Mouse (Mus musculus) ES-E14 (cell line): ENCODE measurements around the gene Tmem221. TPM values are rescaled to one million over a fixed set of nuclear protein-coding genes. Genes with fewer than 3 reads are reported as not detected.

Experiments used
- DNase-seq: peaks from one replicate; pipeline ENCODE4 v3.0.0-alpha.2; 2013; ENCODE audit warnings: low read depth, low spot score
- H3K27ac ChIP-seq: 2 replicates; pipeline ENCODE4 v1.5.1; 2012; ENCODE audit warnings: low read depth, mild to moderate bottlenecking, low read length, moderate library complexity, mixed read lengths; ENCODE audit not compliant: poor library complexity, insufficient read depth, severe bottlenecking
- H3K36me3 ChIP-seq: 2 replicates; pipeline ENCODE4 v1.6.1; 2012; ENCODE audit warnings: mild to moderate bottlenecking, low read length, moderate library complexity, mixed read lengths; ENCODE audit not compliant: control insufficient read depth, poor library complexity, insufficient read depth, severe bottlenecking
- H3K4me1 ChIP-seq, 2 experiments: fragments of 150-350 bp in 1 of 2; sonication (generic) in 1 of 2; 2 replicates each; pipeline ENCODE4 v1.6.1; 2012; ENCODE audit warnings: low read length in 2 of 2, mild to moderate bottlenecking in 1 of 2, mixed read lengths in 1 of 2; ENCODE audit not compliant: control insufficient read depth in 2 of 2, insufficient read depth in 2 of 2, poor library complexity in 1 of 2
- H3K4me3 ChIP-seq, 2 experiments: fragments of 150-350 bp in 1 of 2; sonication (generic) in 1 of 2; 2 replicates each; pipeline ENCODE4 v1.5.1; 2012; ENCODE audit warnings: low read length in 2 of 2, low read depth in 1 of 2, mild to moderate bottlenecking in 1 of 2, mixed read lengths in 1 of 2; ENCODE audit not compliant: insufficient read depth in 1 of 2, poor library complexity in 1 of 2, severe bottlenecking in 1 of 2
- H3K9ac ChIP-seq: 2 replicates; pipeline ENCODE4 v1.6.1; 2012; ENCODE audit warnings: low read depth, mild to moderate bottlenecking, low read length, mixed read lengths; ENCODE audit not compliant: poor library complexity, insufficient read depth, severe bottlenecking
- H3K9me3 ChIP-seq: fragments of 150-350 bp; sonication (generic); 2 replicates; pipeline ENCODE4 v1.6.1; 2012; ENCODE audit warnings: low read depth, mild to moderate bottlenecking, low read length; ENCODE audit not compliant: control insufficient read depth, insufficient read depth
- CHD2 ChIP-seq: IDR thresholded peaks from 2 replicates; pipeline ENCODE4 v1.6.1; 2014; ENCODE audit warnings: mild to moderate bottlenecking, low read depth, low read length, inconsistent platforms
- HCFC1 ChIP-seq: IDR thresholded peaks from 2 replicates; pipeline ENCODE4 v1.6.1; 2012; ENCODE audit warnings: low read length, inconsistent platforms, borderline replicate concordance; ENCODE audit not compliant: insufficient read depth
- MAFK ChIP-seq: IDR thresholded peaks from 2 replicates; pipeline ENCODE4 v1.6.1; 2014; ENCODE audit warnings: mild to moderate bottlenecking, low read depth, low read length, inconsistent platforms; ENCODE audit not compliant: insufficient read depth
- ZC3H11A ChIP-seq: IDR thresholded peaks from 2 replicates; pipeline ENCODE4 v1.6.1; 2012; ENCODE audit warnings: low read depth, mild to moderate bottlenecking, inconsistent platforms, low read length, borderline replicate concordance
- ZNF384 ChIP-seq: IDR thresholded peaks from 2 replicates; pipeline ENCODE4 v1.6.1; 2012; ENCODE audit warnings: low read depth, low read length, inconsistent platforms
- in situ Hi-C, 2 experiments: fragments of 600-800 bp; cut with MboI; formaldehyde crosslinking; loops; one replicate each; pipeline ENCODE4 v1.15.1; 2025; ENCODE audit warnings: low sequenced_read_pairs in 2 of 2, inconsistent platforms in 1 of 2; ENCODE audit not compliant: unreplicated experiment in 2 of 2
- total RNA-seq: library from RNA; depleted of rRNA; stranded (reverse); fragments of 300-350 nt; gene quantifications from 2 replicates; pipeline ENCODE4 v1.2.3, GENCODE M21; 2012; rRNA removed

Gene Tmem221
- total RNA-seq, 1 experiment = 0.18 TPM

GRCm38 (mm10) chr8:71505979-71506378 lies 52.7 kb downstream of the Tmem221 start:
- in situ Hi-C loops = no loop called here
- H3K27ac ChIP-seq = no peak overlapping the region
- no peak for DNase-seq
- peaks cover 4 to 6% of the 10 kb centered on the region in 2 experiments; a peak in 1 of 4 replicates for H3K4me1 ChIP-seq
- H3K9ac ChIP-seq = no peak overlapping the region
- no peaks in the 10 kb centered on the region for H3K9me3 ChIP-seq
- TF ChIP-seq MAFK (no peak), ZC3H11A (no peak), CHD2 (no peak), HCFC1 (no peak), ZNF384 (no peak)
- H3K36me3 ChIP-seq = no peaks in the 10 kb centered on the region; the same call in 1 of the 2 replicates
- no peak overlapping the region for H3K4me3 ChIP-seq

GRCm38 (mm10) chr8:71505326-71505725 lies 53.3 kb downstream of the Tmem221 start:
- in situ Hi-C loops = no loop called here
- TF ChIP-seq MAFK = no peak
- TF ChIP-seq HCFC1 = no peak
- no peak for TF ChIP-seq CHD2
- TF ChIP-seq ZC3H11A = no peak
- TF ChIP-seq ZNF384 = no peak

GRCm38 (mm10) chr8:71504349-71504748 lies 54.3 kb downstream of the Tmem221 start:
- Histone ChIP-seq H3K4me3 (no peak overlapping the region), H3K9me3 (no peaks in the 10 kb centered on the region), H3K4me1 (peaks cover 4 to 11% of the 10 kb centered on the region in 2 experiments; a peak in 2 of 4 replicates), H3K27ac (no peak overlapping the region), H3K9ac (no peak overlapping the region), H3K36me3 (no peaks in the 10 kb centered on the region; the same call in 1 of the 2 replicates)
- in situ Hi-C loops = no loop called here
- DNase-seq = no peak
- TF ChIP-seq MAFK = no peak
- no peak for TF ChIP-seq ZC3H11A
- TF ChIP-seq ZNF384 = no peak
- no peak for TF ChIP-seq HCFC1
- no peak for TF ChIP-seq CHD2

More at GRCm38 (mm10) chr8:71505326-71505725, 53.3 kb downstream of the Tmem221 start:
- H3K27ac ChIP-seq = no peak overlapping the region
- no peaks in the 10 kb centered on the region; the same call in 1 of the 2 replicates for H3K36me3 ChIP-seq
- DNase-seq = no peak
- H3K9ac ChIP-seq = no peak overlapping the region
- H3K4me1 ChIP-seq = peaks cover 4 to 6% of the 10 kb centered on the region in 2 experiments; a peak in 2 of 4 replicates
- no peaks in the 10 kb centered on the region for H3K9me3 ChIP-seq
- no peak overlapping the region for H3K4me3 ChIP-seq

Other genes with a start within 250 kb of the Tmem221 start
- gene Use1, start 192.0 kb downstream of the Tmem221 start, total RNA-seq = 112 and 144 TPM in 2 replicates
- gene Ocel1, start 187.6 kb downstream of the Tmem221 start, total RNA-seq = 7.4 and 9.4 TPM in 2 replicates
- gene Nr2f6, start 176.9 kb downstream of the Tmem221 start, total RNA-seq = 52.8 and 63.1 TPM in 2 replicates
- 2.0 and 2.4 TPM in 2 replicates for gene Ushbp1, start 163.1 kb downstream of the Tmem221 start, total RNA-seq
- 40.7 and 47.4 TPM in 2 replicates for gene Babam1, start 162.0 kb downstream of the Tmem221 start, total RNA-seq
- 28.9 and 44.5 TPM in 2 replicates for gene Ankle1, start 152.9 kb downstream of the Tmem221 start, total RNA-seq
- 11.7 and 12.2 TPM in 2 replicates for gene Abhd8, start 95.2 kb downstream of the Tmem221 start, total RNA-seq
- 135 and 148 TPM in 2 replicates for gene Mrpl34, start 93.9 kb downstream of the Tmem221 start, total RNA-seq
- gene Dda1, start 89.7 kb downstream of the Tmem221 start, total RNA-seq = 60.5 and 65.1 TPM in 2 replicates
- gene Ano8, start 72.9 kb downstream of the Tmem221 start, total RNA-seq = 10.6 and 22.3 TPM in 2 replicates
- gene Gtpbp3, start 70.8 kb downstream of the Tmem221 start, total RNA-seq = 60.4 and 63.8 TPM in 2 replicates
- 2.0 and 2.5 TPM in 2 replicates for gene Plvap, start 47.1 kb downstream of the Tmem221 start, total RNA-seq
- 2.4 and 2.6 TPM in 2 replicates for gene Ccdc194, start 33.2 kb downstream of the Tmem221 start, total RNA-seq
- 135 and 207 TPM in 2 replicates for gene Bst2, start 21.4 kb downstream of the Tmem221 start, total RNA-seq
- gene Mvb12a, start 15.9 kb downstream of the Tmem221 start, total RNA-seq = 50.4 and 58.8 TPM in 2 replicates
- not detected in 2 replicates for gene Nxnl1, start 7.7 kb upstream of the Tmem221 start, total RNA-seq
- gene Slc27a1, start 10.0 kb upstream of the Tmem221 start, total RNA-seq = 24.5 and 45.9 TPM in 2 replicates
- gene Pgls, start 33.3 kb upstream of the Tmem221 start, total RNA-seq = 95.6 and 124 TPM in 2 replicates
- gene Fam129c, start 38.8 kb upstream of the Tmem221 start, total RNA-seq = 9.0 and 15.2 TPM in 2 replicates
- gene Colgalt1, start 52.1 kb upstream of the Tmem221 start, total RNA-seq = 126 and 186 TPM in 2 replicates
- 3.0 and 9.1 TPM in 2 replicates for gene Unc13a, start 112.9 kb upstream of the Tmem221 start, total RNA-seq
- gene Jak3, start 117.4 kb upstream of the Tmem221 start, total RNA-seq = 19.0 and 27.3 TPM in 2 replicates
- gene Insl3, start 130.3 kb upstream of the Tmem221 start, total RNA-seq = 3.0 and 5.1 TPM in 2 replicates
- gene B3gnt3, start 142.9 kb upstream of the Tmem221 start, total RNA-seq = 1.1 and 1.3 TPM in 2 replicates
- gene Fcho1, start 166.8 kb upstream of the Tmem221 start, total RNA-seq = 21.9 and 45.1 TPM in 2 replicates